Mouse (Mus musculus): ENCODE results near the gene St14. TPM values are rescaled to one million over a fixed set of nuclear protein-coding genes. Genes with fewer than 3 reads are reported as not detected.
"Not testable (repeated sequence)": the region's sequence is repeated elsewhere in the genome, so short reads cannot be mapped to it uniquely, and the experiment has no call there.

St14 gene
- total RNA-seq, 1 experiment = 44.3 TPM

DNA sequence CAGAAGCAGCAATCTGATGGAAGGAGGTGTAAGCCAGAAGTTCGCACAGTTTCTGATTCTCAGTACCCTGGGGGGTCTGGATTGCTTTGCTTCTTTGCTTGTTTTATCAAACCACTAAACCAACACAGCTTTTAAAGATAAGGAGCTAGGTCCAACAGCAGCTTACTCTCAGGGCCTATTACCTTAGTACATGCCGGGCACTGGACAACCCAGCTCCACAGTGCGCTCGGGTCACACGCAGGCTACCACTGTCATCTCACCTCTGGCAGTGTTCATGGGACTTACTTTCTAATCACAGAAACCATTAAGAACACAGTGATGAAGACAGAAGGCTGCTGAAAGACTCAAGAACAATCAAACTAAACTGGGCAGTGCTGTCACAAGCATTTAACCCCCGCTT lies 43.7 kb upstream of the St14 start:
- no peak for TF ChIP-seq ZC3H11A (IDR thresholded peaks at IDR 0.05; ENCODE audit: borderline replicate concordance, low read depth, low read length)
- TF ChIP-seq ZNF384 (IDR thresholded peaks at IDR 0.05; ENCODE audit: low read depth, low read length) = no peak
- TF ChIP-seq MAFK (IDR thresholded peaks at IDR 0.05; ENCODE audit: insufficient read depth, low read depth, low read length) = no peak
- no peak for TF ChIP-seq CHD2 (IDR thresholded peaks at IDR 0.05; ENCODE audit: low read depth, low read length)
- no peak for TF ChIP-seq HCFC1 (IDR thresholded peaks at IDR 0.05; ENCODE audit: borderline replicate concordance, insufficient read depth, low read length)
- H3K36me3 ChIP-seq (ENCODE audit: control insufficient read depth, insufficient read depth, low read length, poor library complexity, severe bottlenecking) = peaks cover 11% of the 10 kb centered on the region; the same call in 1 of the 2 replicates
- no peak overlapping the region for H3K27ac ChIP-seq (ENCODE audit: insufficient read depth, low read depth, low read length, poor library complexity, severe bottlenecking)
- no peak overlapping the region for H3K4me3 ChIP-seq (ENCODE audit: insufficient read depth in 1 of 2, low read depth in 1 of 2, low read length in 2 of 2, poor library complexity in 1 of 2, severe bottlenecking in 1 of 2)
- DNase-seq (ENCODE audit: low read depth, low spot score) = no peak
- H3K9me3 ChIP-seq (ENCODE audit: control insufficient read depth, insufficient read depth, low read depth, low read length) = no peaks in the 10 kb centered on the region
- H3K4me1 ChIP-seq (ENCODE audit: control insufficient read depth in 2 of 2, insufficient read depth in 2 of 2, low read length in 2 of 2, poor library complexity in 1 of 2) = no peaks in the 10 kb centered on the region
- in situ Hi-C loops (cut with MboI; ENCODE audit: low sequenced_read_pairs in 2 of 2, unreplicated experiment in 2 of 2) = no loop called here
- H3K9ac ChIP-seq (ENCODE audit: insufficient read depth, low read depth, low read length, poor library complexity, severe bottlenecking) = no peak overlapping the region

GRCm38 (mm10) chr9:31168356-31169093 lies 36.9 kb upstream of the St14 start:
- no peaks in the 10 kb centered on the region for H3K9me3 ChIP-seq (ENCODE audit: control insufficient read depth, insufficient read depth, low read depth, low read length)
- H3K9ac ChIP-seq (ENCODE audit: insufficient read depth, low read depth, low read length, poor library complexity, severe bottlenecking) = no peak overlapping the region
- in situ Hi-C loops (cut with MboI; ENCODE audit: low sequenced_read_pairs in 2 of 2, unreplicated experiment in 2 of 2) = loop anchor here in 1 of 2 experiments (10.0 kb wide), 1 partner anchor 176 kb away; no protein-coding TSS in a partner anchor
- H3K36me3 ChIP-seq (ENCODE audit: control insufficient read depth, insufficient read depth, low read length, poor library complexity, severe bottlenecking) = peaks cover 31% of the 10 kb centered on the region
- no peaks in the 10 kb centered on the region for H3K4me1 ChIP-seq (ENCODE audit: control insufficient read depth in 2 of 2, insufficient read depth in 2 of 2, low read length in 2 of 2, poor library complexity in 1 of 2)
- DNase-seq (ENCODE audit: low read depth, low spot score) = no peak
- no peak overlapping the region for H3K27ac ChIP-seq (ENCODE audit: insufficient read depth, low read depth, low read length, poor library complexity, severe bottlenecking)
- no peak overlapping the region for H3K4me3 ChIP-seq (ENCODE audit: insufficient read depth in 1 of 2, low read depth in 1 of 2, low read length in 2 of 2, poor library complexity in 1 of 2, severe bottlenecking in 1 of 2)
- TF ChIP-seq ZNF384 (IDR thresholded peaks at IDR 0.05; ENCODE audit: low read depth, low read length) (no peak), ZC3H11A (IDR thresholded peaks at IDR 0.05; ENCODE audit: borderline replicate concordance, low read depth, low read length) (no peak), CHD2 (IDR thresholded peaks at IDR 0.05; ENCODE audit: low read depth, low read length) (no peak), MAFK (IDR thresholded peaks at IDR 0.05; ENCODE audit: insufficient read depth, low read depth, low read length) (no peak), HCFC1 (IDR thresholded peaks at IDR 0.05; ENCODE audit: borderline replicate concordance, insufficient read depth, low read length) (no peak)

- DNase-seq (ENCODE audit: low read depth, low spot score) = no peak
These were observed 35.7 kb upstream of the St14 start for GRCm38 (mm10) chr9:31167305-31167704.

GRCm38 (mm10) chr9:31165505-31165904 lies 33.9 kb upstream of the St14 start:
- H3K9ac ChIP-seq (ENCODE audit: insufficient read depth, low read depth, low read length, poor library complexity, severe bottlenecking); H3K4me1 ChIP-seq (ENCODE audit: control insufficient read depth in 2 of 2, insufficient read depth in 2 of 2, low read length in 2 of 2, poor library complexity in 1 of 2); H3K4me3 ChIP-seq (ENCODE audit: insufficient read depth in 1 of 2, low read depth in 1 of 2, low read length in 2 of 2, poor library complexity in 1 of 2, severe bottlenecking in 1 of 2); H3K9me3 ChIP-seq (ENCODE audit: control insufficient read depth, insufficient read depth, low read depth, low read length); H3K27ac ChIP-seq (ENCODE audit: insufficient read depth, low read depth, low read length, poor library complexity, severe bottlenecking); DNase-seq (ENCODE audit: low read depth, low spot score): not testable (repeated sequence)
- TF ChIP-seq ZNF384 (IDR thresholded peaks at IDR 0.05; ENCODE audit: low read depth, low read length) = peak; percentile 71; the same call in 1 of the 2 replicates
- in situ Hi-C loops (cut with MboI; ENCODE audit: low sequenced_read_pairs in 2 of 2, unreplicated experiment in 2 of 2) = loop anchor here in 1 of 2 experiments (10.0 kb wide), 1 partner anchor 179 kb away; no protein-coding TSS in a partner anchor
- H3K36me3 ChIP-seq (ENCODE audit: control insufficient read depth, insufficient read depth, low read length, poor library complexity, severe bottlenecking) = peaks cover 40% of the 10 kb centered on the region

More at GRCm38 (mm10) chr9:31167305-31167704, 35.7 kb upstream of the St14 start:
- H3K9ac ChIP-seq (ENCODE audit: insufficient read depth, low read depth, low read length, poor library complexity, severe bottlenecking) = 0 out of 2 replicates have a peak overlapping the region, but pooled peaks have one; percentile 16
- H3K9me3 ChIP-seq (ENCODE audit: control insufficient read depth, insufficient read depth, low read depth, low read length) = no peaks in the 10 kb centered on the region
- no peaks in the 10 kb centered on the region for H3K4me1 ChIP-seq (ENCODE audit: control insufficient read depth in 2 of 2, insufficient read depth in 2 of 2, low read length in 2 of 2, poor library complexity in 1 of 2)
- no peak for TF ChIP-seq HCFC1 (IDR thresholded peaks at IDR 0.05; ENCODE audit: borderline replicate concordance, insufficient read depth, low read length)
- no peak for TF ChIP-seq CHD2 (IDR thresholded peaks at IDR 0.05; ENCODE audit: low read depth, low read length)
- TF ChIP-seq ZC3H11A (IDR thresholded peaks at IDR 0.05; ENCODE audit: borderline replicate concordance, low read depth, low read length) = no peak
- no peak for TF ChIP-seq MAFK (IDR thresholded peaks at IDR 0.05; ENCODE audit: insufficient read depth, low read depth, low read length)
- TF ChIP-seq ZNF384 (IDR thresholded peaks at IDR 0.05; ENCODE audit: low read depth, low read length) = no peak
- in situ Hi-C loops (cut with MboI; ENCODE audit: low sequenced_read_pairs in 2 of 2, unreplicated experiment in 2 of 2) = loop anchor here in 1 of 2 experiments (10.0 kb wide), 1 partner anchor 177 kb away; no protein-coding TSS in a partner anchor
- H3K4me3 ChIP-seq (ENCODE audit: insufficient read depth in 1 of 2, low read depth in 1 of 2, low read length in 2 of 2, poor library complexity in 1 of 2, severe bottlenecking in 1 of 2) = no peak overlapping the region
- H3K36me3 ChIP-seq (ENCODE audit: control insufficient read depth, insufficient read depth, low read length, poor library complexity, severe bottlenecking) = peaks cover 34% of the 10 kb centered on the region
- H3K27ac ChIP-seq (ENCODE audit: insufficient read depth, low read depth, low read length, poor library complexity, severe bottlenecking) = no peak overlapping the region
